Mouse (Mus musculus): ENCODE measurements around the gene Atp8a1. TPM values are rescaled to one million over a fixed set of nuclear protein-coding genes. Genes with fewer than 3 reads are reported as not detected.
"Not testable (repeated sequence)": the region's sequence is repeated elsewhere in the genome, so short reads cannot be mapped to it uniquely, and the experiment has no call there.

Atp8a1 gene
- total RNA-seq, 2 experiments from 2014 or later, result 171 to 190 TPM

- no peak for DNase-seq (ENCODE audit: extremely low spot score in 1 of 2, low spot score in 2 of 2)
- intact Hi-C loops (cut with DNase I), result no loop called here
- Histone ChIP-seq H3K27ac (no peak overlapping the region; the same call in 1 of the 2 replicates), H3K4me3 (no peak overlapping the region)
- TF ChIP-seq CTCF (IDR thresholded peaks at IDR 0.05), result no peak
Observed at GRCm38 (mm10) chr5:67824600-67824999, 22.6 kb downstream of the Atp8a1 start.

- intact Hi-C loops (cut with DNase I), result no loop called here
Observed at GRCm38 (mm10) chr5:67823771-67824170, 23.5 kb downstream of the Atp8a1 start.

GRCm38 (mm10) chr5:67822619-67823018 is 24.6 kb downstream of the Atp8a1 start:
- intact Hi-C loops (cut with DNase I), result no loop called here
- DNase-seq (ENCODE audit: extremely low spot score in 1 of 2, low spot score in 2 of 2), result no peak
- H3K27ac ChIP-seq, result no peak overlapping the region
- no peak for TF ChIP-seq CTCF (IDR thresholded peaks at IDR 0.05)
- no peak overlapping the region for H3K4me3 ChIP-seq

More at GRCm38 (mm10) chr5:67823771-67824170, 23.5 kb downstream of the Atp8a1 start:
- no peak for TF ChIP-seq CTCF (IDR thresholded peaks at IDR 0.05)
- no peak overlapping the region for H3K4me3 ChIP-seq
- H3K27ac ChIP-seq, result peak overlapping the region; percentile 66
- no peak for DNase-seq (ENCODE audit: extremely low spot score in 1 of 2, low spot score in 2 of 2)

GRCm38 (mm10) chr5:67821987-67822401 is 25.2 kb downstream of the Atp8a1 start:
- no peak for TF ChIP-seq CTCF (IDR thresholded peaks at IDR 0.05)
- Histone ChIP-seq H3K27ac (peak overlapping the region; percentile 48; the same call in 1 of the 2 replicates), H3K4me3 (no peak overlapping the region)
- DNase-seq (ENCODE audit: extremely low spot score in 1 of 2, low spot score in 2 of 2), result no peak
- intact Hi-C loops (cut with DNase I), result no loop called here

GRCm38 (mm10) chr5:67821185-67821584 is 26.0 kb downstream of the Atp8a1 start:
- intact Hi-C loops (cut with DNase I), result no loop called here
- DNase-seq (ENCODE audit: extremely low spot score in 1 of 2, low spot score in 2 of 2), result no peak
- no peak for TF ChIP-seq CTCF (IDR thresholded peaks at IDR 0.05)
- H3K4me3 ChIP-seq, result no peak overlapping the region
- no peak overlapping the region for H3K27ac ChIP-seq

GRCm38 (mm10) chr5:67819451-67819850 is 27.8 kb downstream of the Atp8a1 start:
- DNase-seq (ENCODE audit: extremely low spot score in 1 of 2, low spot score in 2 of 2), result no peak
- intact Hi-C loops (cut with DNase I), result no loop called here
- TF ChIP-seq CTCF (IDR thresholded peaks at IDR 0.05), result no peak
- no peak overlapping the region for H3K4me3 ChIP-seq
- H3K27ac ChIP-seq, result no peak overlapping the region; the same call in 1 of the 2 replicates

- peak; percentile 45 to 54 for DNase-seq (ENCODE audit: extremely low spot score in 1 of 2, low spot score in 2 of 2)
- intact Hi-C loops (cut with DNase I), result loop anchor here (1.0 kb wide), 1 partner anchor 13 kb away; no protein-coding TSS in a partner anchor
- no peak for TF ChIP-seq CTCF (IDR thresholded peaks at IDR 0.05)
- H3K27ac ChIP-seq, result peak overlapping the region; percentile 32
- no peak overlapping the region for H3K4me3 ChIP-seq
Observed at GRCm38 (mm10) chr5:67815572-67816325, 31.5 kb downstream of the Atp8a1 start.

- H3K4me3 ChIP-seq; H3K27ac ChIP-seq; DNase-seq (ENCODE audit: extremely low spot score in 1 of 2, low spot score in 2 of 2): not testable (repeated sequence)
- intact Hi-C loops (cut with DNase I), result loop anchor here (1.0 kb wide), 1 partner anchor 13 kb away; no protein-coding TSS in a partner anchor
Observed at GRCm38 (mm10) chr5:67815060-67815459, 32.2 kb downstream of the Atp8a1 start.

GRCm38 (mm10) chr5:67814437-67814965 is 32.7 kb downstream of the Atp8a1 start:
- intact Hi-C loops (cut with DNase I), result no loop called here
- peak in 1 of 2 experiments; percentile 10 for DNase-seq (ENCODE audit: extremely low spot score in 1 of 2, low spot score in 2 of 2)
- no peak for TF ChIP-seq CTCF (IDR thresholded peaks at IDR 0.05)
- Histone ChIP-seq H3K27ac (no peak overlapping the region), H3K4me3 (no peak overlapping the region)

- intact Hi-C loops (cut with DNase I), result no loop called here
- H3K4me3 ChIP-seq, result no peak overlapping the region
- no peak for TF ChIP-seq CTCF (IDR thresholded peaks at IDR 0.05)
- no peak for DNase-seq (ENCODE audit: extremely low spot score in 1 of 2, low spot score in 2 of 2)
- H3K27ac ChIP-seq, result no peak overlapping the region
Observed at GRCm38 (mm10) chr5:67813334-67813733, 33.9 kb downstream of the Atp8a1 start.

GRCm38 (mm10) chr5:67802174-67803030 is 44.8 kb downstream of the Atp8a1 start:
- peak in 1 of 2 experiments; percentile 55 for DNase-seq (ENCODE audit: extremely low spot score in 1 of 2, low spot score in 2 of 2)
- Histone ChIP-seq H3K4me3 (no peak overlapping the region), H3K27ac (peak overlapping the region; percentile 84)
- intact Hi-C loops (cut with DNase I), result loop anchor here (1.0 to 5.0 kb wide), 2 partner anchors 13 to 45 kb away; partner anchors contain the start of gene Atp8a1
- no peak for TF ChIP-seq CTCF (IDR thresholded peaks at IDR 0.05)

Data from left cerebral cortex, adult 2 months (tissue).